Mouse (Mus musculus) midbrain, embryonic 16.5 days (tissue): ENCODE results near the gene Zbtb48. TPM values are rescaled to one million over a fixed set of nuclear protein-coding genes. Genes with fewer than 3 reads are reported as not detected.

Experiments used
- ATAC-seq: fragments of 200-750 bp; cut with Nextera tagmentation; 2 replicates; pipeline ENCODE4 v1.8.0; 2017; ENCODE audit warnings: moderate TSS enrichment
- H3K27ac ChIP-seq: fragments of 300-500 bp; sonication (generic); 2 replicates; pipeline ENCODE4 v1.5.1; 2014; ENCODE audit warnings: mild to moderate bottlenecking, low read length, mixed read lengths
- H3K27me3 ChIP-seq: fragments of 300-500 bp; sonication (generic); 2 replicates; pipeline ENCODE4 v1.6.1; 2014; ENCODE audit warnings: low read depth, low read length, mixed read lengths; ENCODE audit not compliant: control insufficient read depth, insufficient read depth
- H3K36me3 ChIP-seq: fragments of 300-500 bp; sonication (generic); 2 replicates; pipeline ENCODE4 v1.6.1; 2014; ENCODE audit warnings: mild to moderate bottlenecking, low read length, moderate library complexity, mixed read lengths; ENCODE audit not compliant: control insufficient read depth, insufficient read depth
- H3K4me1 ChIP-seq: fragments of 300-500 bp; sonication (generic); 2 replicates; pipeline ENCODE4 v1.6.1; 2014; ENCODE audit warnings: mild to moderate bottlenecking, low read length, mixed read lengths; ENCODE audit not compliant: control insufficient read depth, insufficient read depth
- H3K4me2 ChIP-seq: fragments of 300-500 bp; sonication (generic); 2 replicates; pipeline ENCODE4 v1.6.1; 2014; ENCODE audit warnings: mild to moderate bottlenecking, low read length, mixed read lengths
- H3K4me3 ChIP-seq: fragments of 300-500 bp; sonication (generic); 2 replicates; pipeline ENCODE4 v1.5.1; 2014; ENCODE audit warnings: low read depth, mild to moderate bottlenecking, low read length, moderate library complexity, mixed read lengths
- H3K9ac ChIP-seq: fragments of 300-500 bp; sonication (generic); 2 replicates; pipeline ENCODE4 v1.6.1; 2014; ENCODE audit warnings: low read depth, low read length, mixed read lengths
- H3K9me3 ChIP-seq: fragments of 300-500 bp; sonication (generic); replicated peaks from 2 replicates; pipeline ENCODE4 v1.6.1; 2014; ENCODE audit warnings: mild to moderate bottlenecking, low read length, mixed read lengths; ENCODE audit not compliant: control insufficient read depth, poor library complexity, severe bottlenecking
- WGBS: fragments of 180-500 bp; shearing (Covaris S2); extraction: QIAGEN DNeasy Blood & Tissue Kit; methylation state at CpG from one replicate; pipeline ENCODE4 v1.1.7; 2014; 5-methylcytosine and 5-hydroxymethylcytosine counted together
- polyA plus RNA-seq: library from polyadenylated mRNA; unstranded; fragments of >200 nt; fragmentation: Nextera tagmentation; extraction: Ambion mirVana; gene quantifications from 2 replicates; pipeline ENCODE4 v1.2.1, GENCODE M21; 2015

Gene Zbtb48
- polyA plus RNA-seq, 1 experiment from 2014 or later = 19.3 TPM

- Histone ChIP-seq H3K9me3 (no peaks in the 10 kb centered on the region), H3K36me3 (no peaks in the 10 kb centered on the region), H3K27ac (no peak overlapping the region), H3K4me3 (no peak overlapping the region), H3K27me3 (no peaks in the 10 kb centered on the region), H3K4me1 (peaks cover 7% of the 10 kb centered on the region), H3K9ac (no peak overlapping the region), H3K4me2 (no peak overlapping the region)
- ATAC-seq = no peak
- 50% methylated on average over 4 of the region's 4 CpGs for WGBS
Measured at GRCm38 (mm10) chr4:152000906-152001305, 26.6 kb downstream of the Zbtb48 start.

- WGBS = 64% methylated on average over 3 of the region's 3 CpGs
- peaks cover 8% of the 10 kb centered on the region for H3K4me1 ChIP-seq
- H3K9me3 ChIP-seq = no peaks in the 10 kb centered on the region
- H3K27ac ChIP-seq = no peak overlapping the region
- no peaks in the 10 kb centered on the region for H3K27me3 ChIP-seq
- H3K9ac ChIP-seq = no peak overlapping the region
- H3K36me3 ChIP-seq = no peaks in the 10 kb centered on the region
- H3K4me2 ChIP-seq = no peak overlapping the region
- no peak overlapping the region for H3K4me3 ChIP-seq
- ATAC-seq = no peak
Measured at GRCm38 (mm10) chr4:151999481-151999880, 28.0 kb downstream of the Zbtb48 start.

GRCm38 (mm10) chr4:151997701-151998100 lies 29.8 kb downstream of the Zbtb48 start:
- WGBS = 86% methylated on average over 3 of the region's 3 CpGs
- 0 out of 2 replicates have a peak overlapping the region, but pooled peaks have one; percentile 99 for H3K4me3 ChIP-seq

GRCm38 (mm10) chr4:151996951-151997222 lies 30.6 kb downstream of the Zbtb48 start:
- H3K4me1 ChIP-seq = peaks cover 17% of the 10 kb centered on the region
- H3K36me3 ChIP-seq = peaks cover 5% of the 10 kb centered on the region; the same call in 1 of the 2 replicates
- peak overlapping the region; percentile 77 for H3K9ac ChIP-seq
- WGBS = 4% methylated on average over 13 of the region's 13 CpGs
- H3K4me3 ChIP-seq = peak overlapping the region; percentile 99
- peak overlapping the region; percentile 87 for H3K27ac ChIP-seq
- peak overlapping the region; percentile 79 for H3K4me2 ChIP-seq
- H3K27me3 ChIP-seq = no peaks in the 10 kb centered on the region
- no peaks in the 10 kb centered on the region for H3K9me3 ChIP-seq
- no peak; the same call in 1 of the 2 replicates for ATAC-seq

More at GRCm38 (mm10) chr4:151997701-151998100, 29.8 kb downstream of the Zbtb48 start:
- Histone ChIP-seq H3K4me1 (peaks cover 17% of the 10 kb centered on the region), H3K9ac (no peak overlapping the region), H3K36me3 (no peaks in the 10 kb centered on the region), H3K9me3 (no peaks in the 10 kb centered on the region), H3K27me3 (no peaks in the 10 kb centered on the region), H3K27ac (no peak overlapping the region), H3K4me2 (no peak overlapping the region)
- ATAC-seq = no peak

GRCm38 (mm10) chr4:151996173-151996950 lies 31.1 kb downstream of the Zbtb48 start, which contains the start of gene Phf13:
TSS of gene Phf13 (minus strand) at chr4:151996258.
- Histone ChIP-seq H3K9ac (peak within 1 kb of the TSS; percentile 92), H3K4me3 (peak within 1 kb of the TSS; percentile 99), H3K27me3 (no peaks in the 10 kb centered on the region), H3K4me1 (peaks cover 17% of the 10 kb centered on the region), H3K27ac (peak within 1 kb of the TSS; percentile 87), H3K4me2 (peak within 1 kb of the TSS; percentile 92), H3K9me3 (no peaks in the 10 kb centered on the region), H3K36me3 (peaks cover 10% of the 10 kb centered on the region)
- under 1% methylated on average over 80 of the region's 94 CpGs for WGBS
- ATAC-seq = peak; percentile 97

GRCm38 (mm10) chr4:151995371-151996172 lies 31.9 kb downstream of the Zbtb48 start:
- ATAC-seq = peak; percentile 70; the same call in 1 of the 2 replicates
- peak overlapping the region; percentile 99 for H3K4me3 ChIP-seq
- 0% methylated on average over 25 of the region's 111 CpGs for WGBS
- H3K9me3 ChIP-seq = no peaks in the 10 kb centered on the region
- H3K36me3 ChIP-seq = peaks cover 15% of the 10 kb centered on the region
- H3K4me2 ChIP-seq = peak overlapping the region; percentile 92
- H3K27ac ChIP-seq = peak overlapping the region; percentile 55
- H3K9ac ChIP-seq = peak overlapping the region; percentile 92
- peaks cover 17% of the 10 kb centered on the region for H3K4me1 ChIP-seq
- no peaks in the 10 kb centered on the region for H3K27me3 ChIP-seq

GRCm38 (mm10) chr4:151994228-151995171 lies 33.0 kb downstream of the Zbtb48 start:
- Histone ChIP-seq H3K9me3 (no peaks in the 10 kb centered on the region), H3K9ac (peak overlapping the region; percentile 92), H3K27me3 (no peaks in the 10 kb centered on the region), H3K4me3 (peak overlapping the region; percentile 99), H3K4me2 (peak overlapping the region; percentile 92), H3K27ac (no peak overlapping the region), H3K36me3 (peaks cover 17% of the 10 kb centered on the region), H3K4me1 (peaks cover 17% of the 10 kb centered on the region)
- ATAC-seq = no peak
- under 1% methylated on average over 52 of the region's 61 CpGs for WGBS

- H3K4me1 ChIP-seq = peaks cover 18% of the 10 kb centered on the region
- no peak for ATAC-seq
- no peak overlapping the region for H3K4me3 ChIP-seq
- H3K27ac ChIP-seq = no peak overlapping the region
- H3K4me2 ChIP-seq = no peak overlapping the region
- H3K27me3 ChIP-seq = no peaks in the 10 kb centered on the region
- WGBS = 88% methylated on average over 6 of the region's 6 CpGs
- no peak overlapping the region for H3K9ac ChIP-seq
- peaks cover 17% of the 10 kb centered on the region for H3K36me3 ChIP-seq
- no peaks in the 10 kb centered on the region for H3K9me3 ChIP-seq
Measured at GRCm38 (mm10) chr4:151993035-151993434, 34.4 kb downstream of the Zbtb48 start.
